Mouse (Mus musculus) myocyte (in vitro differentiated cells): ENCODE data around the gene Wdr83.

Experiments used
- POLR2A ChIP-seq: IDR thresholded peaks from one replicate; pipeline ENCODE4 v1.6.1; 2011; ENCODE audit warnings: low read depth, mild to moderate bottlenecking, control low read depth, moderate library complexity; ENCODE audit not compliant: insufficient read length
- POLR2AphosphoS2 ChIP-seq: IDR thresholded peaks from one replicate; pipeline ENCODE4 v1.6.1; 2011; ENCODE audit warnings: low read depth, control low read depth; ENCODE audit not compliant: insufficient read length
- TCF12 ChIP-seq: IDR thresholded peaks from one replicate; pipeline ENCODE4 v1.6.1; 2011; ENCODE audit warnings: mild to moderate bottlenecking, control low read depth; ENCODE audit not compliant: poor library complexity, insufficient read depth, severe bottlenecking

DNA sequence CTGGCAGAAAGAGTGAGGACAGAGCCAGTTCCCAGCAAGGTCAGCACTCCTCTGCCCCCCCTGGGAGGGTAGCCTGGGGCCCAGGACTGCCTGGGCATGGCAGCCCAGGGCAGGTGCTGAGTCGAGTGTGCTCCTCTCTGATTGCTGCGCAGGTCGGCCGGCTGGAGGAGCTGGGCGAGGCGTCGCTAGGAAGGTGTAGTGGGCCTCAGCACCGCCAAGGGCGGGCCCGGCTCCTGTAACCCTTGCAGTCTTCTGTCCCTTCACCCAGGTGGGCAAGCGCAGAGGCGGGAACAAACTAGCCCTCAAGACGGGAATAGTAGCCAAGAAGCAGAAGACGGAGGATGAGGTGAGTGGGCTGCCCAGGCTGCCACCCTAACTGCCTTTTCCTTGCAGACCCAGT is 51.8 kb downstream of the Wdr83 start:
- TF ChIP-seq POLR2AphosphoS2 = no peak
- TF ChIP-seq POLR2A = no peak
- TF ChIP-seq TCF12 = no peak
